Mouse (Mus musculus) layer of hippocampus, postnatal 10 days (tissue): Measurements from ENCODE around the gene Dnmt3a. TPM values are rescaled to one million over a fixed set of nuclear protein-coding genes. Genes with fewer than 3 reads are reported as not detected.

Source experiments
- DNase-seq, 2 experiments: peaks; one replicate each; pipeline ENCODE4 v3.0.0; 2021; ENCODE audit warnings: low spot score in 2 of 2
- total RNA-seq, 2 experiments: library from RNA; stranded (reverse); gene quantifications; 2 replicates each; pipeline ENCODE4 v1.2.3; 2021

The Dnmt3a gene
- total RNA-seq, 2 experiments from 2014 or later, result 288 to 295 TPM

- no peak for DNase-seq
Measured at GRCm38 (mm10) chr12:3910466-3911093, 104.8 kb downstream of the Dnmt3a start.

DNA sequence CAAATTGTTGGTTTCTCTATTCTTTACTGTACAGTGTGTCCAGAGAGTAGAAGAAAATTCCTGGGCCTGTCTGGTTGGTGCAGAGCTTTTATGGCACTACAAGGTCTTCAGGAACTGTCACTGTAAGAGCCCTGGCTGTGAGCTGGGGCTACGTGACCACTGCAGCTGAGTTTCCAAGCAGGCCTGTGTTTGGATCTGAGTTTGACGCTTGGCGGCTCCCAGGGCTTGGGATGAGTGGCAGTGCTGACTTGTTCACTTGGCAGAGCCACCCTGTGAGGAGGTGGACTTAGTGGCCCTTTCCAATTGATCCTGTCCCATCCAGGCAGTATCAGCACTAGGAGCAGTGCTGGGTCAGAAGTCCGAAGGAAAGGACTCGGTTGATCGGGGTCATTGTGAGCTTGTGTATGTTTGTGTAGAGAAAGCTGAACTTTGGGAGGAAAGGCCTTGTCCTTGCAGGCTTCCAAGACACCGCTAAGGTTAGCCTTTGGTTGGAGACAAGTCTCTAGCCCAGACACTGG, 106.1 kb downstream of the Dnmt3a start:
- no peak for DNase-seq

DNA sequence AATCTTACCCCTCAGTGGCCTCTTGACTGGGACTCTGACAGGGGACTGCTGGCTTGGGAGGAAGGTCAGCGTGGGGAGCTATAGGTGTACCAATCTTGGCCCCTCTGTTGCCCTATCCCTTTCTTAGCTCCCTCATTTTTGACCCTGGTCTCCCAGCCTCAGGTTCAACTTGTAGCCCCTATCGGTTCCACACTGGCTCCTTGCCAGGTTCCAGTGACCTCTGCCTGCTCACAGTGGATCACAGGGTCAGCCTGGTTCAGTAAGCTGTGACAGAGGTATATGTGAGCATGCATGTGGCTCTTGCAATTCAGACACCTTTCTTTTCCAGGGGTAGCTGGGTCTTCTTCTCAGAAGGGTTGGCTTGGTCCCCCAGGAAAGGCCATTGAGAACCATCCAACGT, 110.0 kb downstream of the Dnmt3a start:
- DNase-seq, result no peak

DNA sequence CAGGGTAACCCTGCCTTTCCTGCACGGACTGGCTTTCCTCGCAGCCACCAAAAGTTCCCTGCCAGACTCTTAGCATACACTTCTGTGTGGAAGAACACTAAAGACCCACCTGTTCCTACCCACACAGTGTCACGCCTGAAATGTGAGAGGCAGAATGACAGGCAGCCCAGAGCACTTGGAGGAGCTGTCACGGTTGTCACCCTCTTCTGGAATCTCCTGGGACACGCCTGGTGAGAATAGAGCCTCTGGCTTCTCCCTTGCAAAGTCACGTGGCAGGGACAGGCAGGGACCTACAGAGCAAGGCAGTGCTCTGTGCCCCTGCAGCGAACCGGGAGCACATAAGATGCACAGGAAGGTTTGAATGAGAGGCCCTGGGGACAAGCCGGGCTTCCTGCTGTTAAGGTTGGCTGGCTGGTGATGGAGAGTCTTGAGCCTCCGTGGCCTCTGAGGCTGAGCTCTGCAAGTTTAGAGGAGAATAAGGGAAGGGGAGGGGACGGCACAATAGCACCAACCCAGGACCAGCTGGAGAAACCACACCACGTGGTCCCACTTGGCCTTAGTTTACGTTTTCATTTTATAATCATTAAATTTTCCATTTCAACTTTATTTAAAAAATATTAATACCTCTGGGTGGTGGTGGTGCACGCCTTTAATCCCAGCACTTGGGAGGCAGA, 112.0 kb downstream of the Dnmt3a start:
- no peak for DNase-seq

DNA sequence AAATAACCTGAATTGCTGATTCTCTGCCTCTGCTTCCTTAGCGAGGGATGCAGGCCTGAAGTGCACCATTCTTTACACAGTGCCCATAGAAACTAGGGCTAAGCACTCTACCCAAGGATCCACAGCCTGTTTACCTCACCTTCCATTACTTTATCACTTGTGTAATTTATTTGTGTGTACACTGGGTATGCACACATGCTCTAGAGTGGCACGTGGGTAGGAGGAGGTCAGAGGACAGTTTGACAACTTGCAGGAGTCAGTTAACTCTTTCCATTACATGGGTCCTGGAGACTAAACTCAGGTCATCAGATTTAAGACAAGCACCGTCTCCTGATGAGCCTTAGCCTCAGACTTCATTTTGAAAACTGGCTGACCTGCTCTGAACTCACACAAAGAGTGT, 112.8 kb downstream of the Dnmt3a start:
- DNase-seq, result no peak

GRCm38 (mm10) chr12:3919423-3919822, 113.6 kb downstream of the Dnmt3a start:
- no peak for DNase-seq

DNA sequence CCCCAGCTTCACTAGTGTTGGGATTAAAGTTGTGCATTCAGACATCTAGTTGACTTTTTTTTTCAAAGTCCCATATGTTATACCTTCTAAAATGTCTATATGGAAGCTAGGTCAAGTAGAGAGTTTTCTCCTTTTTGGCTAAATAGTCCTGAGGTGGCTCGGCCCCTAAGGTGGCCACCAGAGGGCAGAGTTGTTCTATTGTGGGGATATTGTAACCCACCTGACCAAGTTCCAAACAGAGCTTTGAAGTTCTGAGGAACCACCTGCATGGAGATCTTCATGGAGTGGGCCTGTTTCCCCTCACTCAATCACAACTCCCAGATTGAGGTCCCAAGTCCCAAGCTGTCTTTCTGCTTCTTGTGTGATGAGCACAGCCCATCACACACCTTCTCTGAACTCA, 120.3 kb downstream of the Dnmt3a start:
- DNase-seq, result peak; percentile 68 to 74

DNA sequence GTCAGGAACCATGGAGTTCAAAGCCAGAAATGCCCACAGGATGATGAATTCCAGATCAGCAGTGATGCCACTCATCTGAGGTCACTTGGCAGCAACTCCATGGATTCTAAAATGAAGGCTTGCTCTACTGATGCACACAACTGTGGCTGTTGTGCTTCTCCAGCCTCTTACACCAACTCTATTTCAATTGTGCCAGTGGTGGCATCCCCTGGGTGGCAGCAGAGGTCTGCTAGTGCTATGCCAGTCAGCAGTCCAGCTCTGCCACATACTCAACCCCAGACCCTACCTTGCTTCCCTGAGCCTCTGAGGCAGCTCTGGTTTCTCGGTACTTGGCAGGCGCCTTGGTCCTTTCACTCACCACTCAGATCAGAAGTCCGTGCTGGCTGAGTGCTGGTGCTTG, 123.0 kb downstream of the Dnmt3a start:
- peak; percentile 39 to 57 for DNase-seq

GRCm38 (mm10) chr12:3930090-3930865, 124.5 kb downstream of the Dnmt3a start:
- peak; percentile 70 to 74 for DNase-seq

DNA sequence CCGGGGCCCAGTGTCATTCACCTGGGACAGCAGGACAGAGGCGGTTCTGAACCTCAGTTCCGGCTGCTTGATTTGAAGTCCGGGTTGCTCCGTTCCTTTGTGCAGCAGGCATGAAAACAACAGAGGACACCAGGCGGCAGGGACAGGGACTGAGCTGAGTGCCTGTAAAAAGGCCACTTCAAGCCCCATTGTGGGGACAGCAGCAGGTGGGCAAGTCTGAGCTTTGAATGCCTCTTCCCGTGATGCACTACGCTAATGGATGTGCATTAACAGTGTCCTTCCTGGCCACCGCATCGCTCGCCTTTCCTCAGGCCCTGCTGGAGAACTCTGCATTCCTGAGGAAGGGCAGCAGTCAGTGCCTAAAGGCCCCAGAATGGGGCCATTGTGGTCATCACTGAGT, 136.2 kb downstream of the Dnmt3a start:
- DNase-seq, result no peak

DNA sequence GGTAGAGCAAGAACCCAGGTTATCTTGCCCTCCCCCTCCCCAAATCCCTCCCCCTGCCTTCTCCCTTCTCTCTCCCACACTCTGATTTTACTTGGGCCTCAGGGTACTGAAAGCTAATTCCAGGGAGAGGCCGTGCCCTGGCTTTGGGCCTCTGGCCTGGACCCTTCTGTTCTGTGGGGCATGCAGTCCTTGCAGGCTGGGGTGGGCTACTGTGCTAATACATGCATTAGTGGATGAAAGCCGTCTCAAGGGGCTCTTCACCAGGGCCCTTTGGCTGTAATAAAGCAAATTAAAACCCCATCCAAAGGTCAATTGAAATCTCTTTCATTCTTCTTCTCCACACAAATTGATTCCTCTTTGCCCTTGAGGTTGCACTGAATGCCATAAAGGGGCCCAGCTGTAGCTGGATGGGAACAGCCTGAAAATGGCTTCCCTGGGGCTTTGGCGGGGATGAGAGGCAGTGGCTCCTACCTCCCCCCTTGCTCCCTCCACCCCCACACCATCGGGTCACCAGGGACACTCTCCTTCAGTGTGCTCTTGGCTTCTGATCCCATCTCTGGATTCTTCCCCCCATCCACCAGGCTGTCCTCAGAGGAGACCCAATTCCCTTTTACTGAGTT, 138.8 kb downstream of the Dnmt3a start:
- DNase-seq, result no peak

- no peak for DNase-seq
Measured at GRCm38 (mm10) chr12:3947503-3947902, 141.7 kb downstream of the Dnmt3a start.

GRCm38 (mm10) chr12:3954651-3955050, 148.8 kb downstream of the Dnmt3a start, which contains the start of gene Pomc:
TSS of gene Pomc (plus strand) at chr12:3954951.
- no peak for DNase-seq

DNA sequence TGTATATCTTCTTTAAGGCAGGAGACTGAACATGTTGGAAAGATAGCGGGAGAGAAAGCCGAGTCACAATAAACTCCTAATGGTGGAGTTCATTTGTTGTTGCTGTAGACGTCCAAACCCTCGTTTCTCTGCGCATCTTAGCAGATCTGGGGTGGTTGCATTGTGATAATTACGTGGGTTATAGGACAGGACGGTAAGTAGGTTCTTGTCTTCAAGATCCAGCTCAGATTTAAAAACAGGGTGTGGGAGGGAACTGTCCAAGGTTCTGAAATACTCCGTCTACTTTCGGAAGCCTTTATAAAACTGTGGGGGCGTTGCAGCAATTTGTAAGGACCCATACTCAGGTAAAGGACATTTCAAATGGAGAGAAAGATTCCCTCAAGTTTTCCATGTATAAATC, 149.6 kb downstream of the Dnmt3a start:
- DNase-seq, result no peak

DNA sequence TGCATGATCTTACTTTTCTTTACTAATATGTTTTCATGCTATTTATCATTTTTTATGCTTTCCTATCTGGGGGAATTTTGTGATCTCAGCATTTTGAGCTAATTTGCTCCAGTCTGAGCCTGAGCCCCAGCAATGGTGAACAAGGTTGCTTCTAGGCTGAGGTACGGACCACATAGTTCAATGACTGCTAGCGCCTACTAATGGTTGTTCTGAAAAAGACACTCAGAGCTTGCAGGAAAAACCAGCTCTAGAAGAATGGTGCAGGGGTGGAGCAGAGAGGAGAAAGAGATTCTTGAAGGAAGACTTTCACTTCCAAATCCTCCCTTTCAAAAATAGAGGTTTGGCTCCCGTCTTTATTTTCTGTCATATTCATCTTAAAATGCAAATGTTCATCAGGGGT, 150.5 kb downstream of the Dnmt3a start:
- no peak for DNase-seq

DNA sequence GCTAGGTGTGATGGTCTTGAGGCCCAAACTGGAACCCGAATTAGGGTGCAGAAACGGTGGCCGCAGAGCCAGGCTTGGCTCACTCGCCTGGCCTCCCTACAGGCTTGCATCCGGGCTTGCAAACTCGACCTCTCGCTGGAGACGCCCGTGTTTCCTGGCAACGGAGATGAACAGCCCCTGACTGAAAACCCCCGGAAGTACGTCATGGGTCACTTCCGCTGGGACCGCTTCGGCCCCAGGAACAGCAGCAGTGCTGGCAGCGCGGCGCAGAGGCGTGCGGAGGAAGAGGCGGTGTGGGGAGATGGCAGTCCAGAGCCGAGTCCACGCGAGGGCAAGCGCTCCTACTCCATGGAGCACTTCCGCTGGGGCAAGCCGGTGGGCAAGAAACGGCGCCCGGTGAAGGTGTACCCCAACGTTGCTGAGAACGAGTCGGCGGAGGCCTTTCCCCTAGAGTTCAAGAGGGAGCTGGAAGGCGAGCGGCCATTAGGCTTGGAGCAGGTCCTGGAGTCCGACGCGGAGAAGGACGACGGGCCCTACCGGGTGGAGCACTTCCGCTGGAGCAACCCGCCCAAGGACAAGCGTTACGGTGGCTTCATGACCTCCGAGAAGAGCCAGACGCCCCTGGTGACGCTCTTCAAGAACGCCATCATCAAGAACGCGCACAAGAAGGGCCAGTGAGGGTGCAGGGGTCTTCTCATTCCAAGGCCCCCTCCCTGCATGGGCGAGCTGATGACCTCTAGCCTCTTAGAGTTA, 154.2 kb downstream of the Dnmt3a start:
- peak; percentile 80 to 86 for DNase-seq

GRCm38 (mm10) chr12:3960553-3960952, 154.7 kb downstream of the Dnmt3a start:
- no peak for DNase-seq
